Mouse (Mus musculus) right cerebral cortex, postnatal 25 days (tissue): Measurements from ENCODE around the gene Sgms1.
A peak's percentile ranks its signal among the peaks of the same experiment; 100 is the strongest.

ENCODE experiments used
- DNase-seq: peaks from one replicate; pipeline ENCODE4 v3.0.0; 2022

Sgms1 gene

GRCm38 (mm10) chr19:32348955-32349654 lies 40.4 kb downstream of the Sgms1 start:
- DNase-seq = no peak

- no peak for DNase-seq
Measured at GRCm38 (mm10) chr19:32347491-32347890, 42.0 kb downstream of the Sgms1 start.

DNA sequence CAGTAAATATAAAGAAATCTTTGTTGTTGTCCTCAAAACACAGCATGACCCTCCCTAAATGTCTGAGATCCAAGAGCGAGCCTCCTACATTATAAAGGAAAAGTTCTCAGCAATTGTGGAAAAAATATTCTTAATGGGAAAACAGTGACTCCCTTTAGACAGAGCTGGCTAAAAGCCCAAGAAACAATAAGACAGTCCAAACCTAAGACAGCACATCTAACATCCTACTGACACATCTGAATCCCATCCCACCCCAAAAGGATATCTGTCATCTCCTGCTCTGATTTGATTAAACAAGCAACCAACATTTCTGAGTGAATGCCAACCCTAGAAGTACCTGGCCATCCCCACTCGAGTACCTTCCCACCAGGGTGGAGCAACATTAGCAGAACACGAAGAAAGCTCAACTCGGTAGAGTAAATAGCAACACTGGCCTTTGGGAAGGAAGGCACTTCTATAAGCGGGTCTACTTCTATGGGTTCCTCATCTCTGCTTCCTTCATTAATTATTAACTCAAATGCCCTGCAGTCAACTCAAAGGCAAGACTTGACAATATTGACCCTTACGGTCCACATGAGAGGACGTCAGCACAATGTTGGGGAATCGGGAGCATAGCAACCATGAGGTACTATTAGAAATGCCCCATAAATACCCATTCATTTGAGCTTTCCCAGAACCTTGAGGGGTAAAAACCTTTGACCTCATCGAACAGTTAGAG lies 42.7 kb downstream of the Sgms1 start:
- no peak for DNase-seq

DNA sequence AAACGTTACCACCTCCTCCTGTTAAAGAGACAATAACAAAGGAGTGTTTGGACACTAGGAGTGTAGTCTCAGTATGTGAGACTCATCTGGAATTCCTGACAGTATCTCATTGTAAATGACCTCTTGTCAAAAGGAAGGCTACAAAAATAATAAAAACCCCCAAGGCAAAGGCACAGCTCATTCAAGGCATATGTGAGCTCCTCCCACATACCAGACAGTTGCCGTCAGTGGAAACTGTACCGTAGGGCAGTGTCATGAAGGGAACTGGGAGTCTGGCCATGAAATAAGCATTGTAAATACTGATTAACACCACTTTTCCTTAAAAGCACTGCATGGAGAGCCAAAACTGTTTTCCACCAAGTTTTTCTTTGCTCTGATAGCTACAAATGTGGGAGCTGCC lies 43.3 kb downstream of the Sgms1 start:
- DNase-seq = no peak

- DNase-seq = no peak
Measured at GRCm38 (mm10) chr19:32345181-32345745, 44.3 kb downstream of the Sgms1 start.

GRCm38 (mm10) chr19:32344738-32345121 lies 44.8 kb downstream of the Sgms1 start:
- peak; percentile 34 for DNase-seq

DNA sequence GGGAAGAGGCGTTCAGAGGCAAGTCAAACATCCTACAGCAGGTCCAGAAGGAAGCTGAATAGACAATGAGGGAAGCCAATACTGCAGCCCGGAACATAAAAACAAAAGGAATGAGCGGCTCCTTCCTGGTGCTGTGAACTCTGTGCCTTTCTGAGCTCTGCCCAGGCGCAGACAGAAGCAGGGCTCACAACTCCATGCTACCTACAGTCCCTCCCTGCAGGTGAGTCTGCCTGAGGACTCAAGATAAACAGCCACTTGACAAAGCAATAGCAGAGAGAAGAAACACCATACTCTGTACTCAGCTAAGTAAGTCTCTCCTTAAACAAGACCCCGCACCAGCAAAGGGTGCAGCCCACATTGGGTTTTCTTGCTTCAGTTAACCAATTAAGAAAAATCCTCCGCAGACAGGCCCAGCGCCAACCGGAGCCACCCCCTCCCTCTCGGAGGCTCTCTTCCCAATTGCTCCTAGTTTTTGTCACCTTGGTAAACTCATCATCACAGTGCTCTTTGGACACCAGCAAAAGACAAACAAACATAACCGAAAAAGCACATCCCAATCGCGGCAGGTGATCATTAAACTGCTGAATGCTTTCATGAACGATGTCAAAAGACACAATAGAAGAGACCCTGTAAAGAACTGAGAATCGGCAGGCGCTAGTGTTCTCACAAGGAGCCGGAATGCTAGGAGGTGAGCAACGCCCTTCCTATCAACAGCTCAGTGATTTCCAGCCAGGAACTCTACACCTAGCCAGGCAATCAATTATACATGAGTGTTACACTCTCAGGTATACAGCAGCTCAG lies 45.4 kb downstream of the Sgms1 start:
- no peak for DNase-seq

DNA sequence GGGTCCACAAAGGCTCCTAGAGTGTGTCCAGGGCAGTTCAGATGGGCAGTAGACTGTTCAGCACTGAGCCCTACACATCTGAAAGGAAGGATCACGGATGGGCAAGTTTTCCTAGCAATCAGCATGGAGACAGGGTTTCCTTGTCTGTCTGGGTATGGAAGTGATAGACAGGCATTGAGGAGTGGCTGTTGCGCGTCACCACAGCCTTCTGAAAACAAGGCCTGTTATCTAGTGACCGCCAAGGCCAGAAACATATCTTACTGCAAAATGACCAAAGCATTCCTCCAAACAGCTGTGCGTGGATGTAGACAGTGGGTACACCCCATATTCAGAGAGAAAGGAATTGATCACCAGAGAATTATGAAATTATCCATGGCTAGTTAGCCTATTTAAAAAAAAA lies 47.1 kb downstream of the Sgms1 start:
- DNase-seq = no peak

- no peak for DNase-seq
Measured at GRCm38 (mm10) chr19:32341091-32341490, 48.4 kb downstream of the Sgms1 start.

DNA sequence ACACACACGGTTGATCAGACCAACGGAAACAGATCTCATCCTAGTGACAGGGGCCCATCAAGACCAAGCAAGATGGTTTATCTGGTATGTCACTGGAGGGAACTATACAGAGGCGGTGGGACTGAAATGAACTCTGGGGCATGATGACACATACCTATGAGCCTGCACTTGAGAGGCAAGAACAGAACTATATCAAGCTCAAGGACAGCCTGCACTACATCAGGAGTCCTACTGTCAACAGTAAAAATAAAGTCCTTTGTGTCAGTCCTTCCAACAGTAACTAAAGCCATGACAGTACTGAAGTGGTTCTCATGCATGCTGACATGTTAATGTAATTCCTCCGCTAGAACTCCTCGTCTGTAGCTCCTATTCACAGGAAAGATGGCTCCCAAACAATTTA lies 49.3 kb downstream of the Sgms1 start:
- DNase-seq = no peak

- no peak for DNase-seq
Measured at GRCm38 (mm10) chr19:32337708-32338107, 51.8 kb downstream of the Sgms1 start.

DNA sequence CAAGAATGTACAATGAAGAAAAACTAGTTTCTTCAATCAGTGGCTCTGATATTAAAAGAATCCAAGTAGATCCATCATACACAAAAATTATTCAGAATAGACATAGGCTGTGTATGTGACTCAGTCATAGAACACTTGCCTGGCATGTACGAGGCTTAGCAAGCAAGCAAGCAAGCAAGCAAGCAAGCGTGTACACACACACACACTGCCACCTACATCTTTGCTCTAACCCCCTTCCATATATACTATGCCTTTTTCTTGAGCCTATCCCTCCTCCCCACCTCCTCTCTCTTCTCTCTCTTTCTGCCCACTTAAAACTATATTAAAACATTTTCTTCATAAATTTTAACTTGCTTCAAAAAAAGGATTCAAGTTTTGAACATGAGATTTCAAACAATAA lies 54.8 kb downstream of the Sgms1 start:
- DNase-seq = no peak

DNA sequence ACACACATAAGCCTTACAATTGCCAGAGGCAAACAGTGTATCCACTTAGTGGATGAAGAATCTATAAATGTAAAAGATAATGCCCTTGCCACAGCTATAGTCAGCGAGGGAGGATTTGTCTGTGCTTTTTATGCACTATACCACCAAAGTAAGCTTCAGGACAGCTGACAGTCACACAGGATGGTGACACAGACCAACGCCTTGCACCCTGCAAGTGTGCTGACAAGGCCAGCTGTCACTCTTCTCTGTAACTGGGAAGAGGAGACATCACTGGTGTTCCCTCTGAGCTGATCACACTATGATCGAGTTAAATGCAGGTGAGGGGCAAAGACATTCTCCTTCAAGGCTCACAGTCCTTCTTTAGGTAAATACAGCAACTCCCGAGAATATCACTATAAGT lies 56.0 kb downstream of the Sgms1 start:
- no peak for DNase-seq

DNA sequence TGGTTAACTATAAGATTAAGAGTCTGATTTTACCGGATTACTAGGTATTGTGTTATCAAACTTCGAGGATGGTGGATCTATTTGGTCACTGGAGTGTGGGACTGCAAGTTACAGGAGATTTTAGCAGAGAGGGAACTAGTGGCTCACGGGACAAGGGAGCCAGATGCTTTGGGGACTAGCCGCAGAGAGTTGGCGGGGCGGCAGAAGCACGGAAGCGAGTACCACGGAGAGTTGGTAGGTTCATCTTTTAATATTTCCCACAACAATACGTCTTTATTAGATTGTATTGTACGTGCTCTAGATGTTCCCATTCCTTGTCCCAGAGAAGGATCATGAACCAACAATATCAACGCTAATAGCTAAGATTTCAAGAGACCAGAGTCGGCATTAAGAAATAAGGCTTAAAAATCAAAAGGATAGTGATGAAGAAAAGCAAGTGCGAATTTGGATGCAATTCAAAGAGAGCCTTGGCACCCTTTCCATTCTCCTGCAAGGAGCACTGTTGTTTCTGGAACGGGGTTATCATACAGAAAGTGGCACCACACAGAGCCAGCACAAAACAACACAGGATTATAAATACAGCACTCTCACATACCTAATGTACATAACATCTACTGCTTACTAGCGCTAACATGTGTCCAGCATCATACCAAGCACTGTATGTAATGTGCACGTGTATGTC lies 56.6 kb downstream of the Sgms1 start:
- DNase-seq = no peak

- DNase-seq = no peak
Measured at GRCm38 (mm10) chr19:32330231-32330630, 59.3 kb downstream of the Sgms1 start.

GRCm38 (mm10) chr19:32329511-32329910 lies 60.0 kb downstream of the Sgms1 start:
- no peak for DNase-seq

- no peak for DNase-seq
Measured at GRCm38 (mm10) chr19:32328089-32328828, 61.3 kb downstream of the Sgms1 start.

- no peak for DNase-seq
Measured at GRCm38 (mm10) chr19:32326621-32327021, 62.9 kb downstream of the Sgms1 start.

DNA sequence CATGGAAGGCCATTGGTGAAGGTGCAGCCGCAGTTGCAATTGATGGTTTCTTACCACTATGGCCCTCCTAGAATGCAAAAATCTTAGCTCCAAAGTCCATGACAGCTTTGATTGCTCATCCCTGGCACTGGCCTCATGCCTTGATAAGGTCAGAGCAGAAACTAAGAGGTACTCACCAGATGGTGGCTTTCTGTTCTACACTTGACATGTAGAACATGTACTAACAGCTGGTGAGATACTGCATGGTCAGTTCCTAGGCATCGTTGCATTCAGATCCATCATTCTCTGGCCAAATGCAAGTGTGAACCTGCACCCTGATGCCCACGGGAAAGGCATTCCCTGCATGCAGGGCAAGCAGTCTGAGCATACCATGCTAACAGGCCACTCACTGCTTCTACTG lies 63.4 kb downstream of the Sgms1 start:
- no peak for DNase-seq

DNA sequence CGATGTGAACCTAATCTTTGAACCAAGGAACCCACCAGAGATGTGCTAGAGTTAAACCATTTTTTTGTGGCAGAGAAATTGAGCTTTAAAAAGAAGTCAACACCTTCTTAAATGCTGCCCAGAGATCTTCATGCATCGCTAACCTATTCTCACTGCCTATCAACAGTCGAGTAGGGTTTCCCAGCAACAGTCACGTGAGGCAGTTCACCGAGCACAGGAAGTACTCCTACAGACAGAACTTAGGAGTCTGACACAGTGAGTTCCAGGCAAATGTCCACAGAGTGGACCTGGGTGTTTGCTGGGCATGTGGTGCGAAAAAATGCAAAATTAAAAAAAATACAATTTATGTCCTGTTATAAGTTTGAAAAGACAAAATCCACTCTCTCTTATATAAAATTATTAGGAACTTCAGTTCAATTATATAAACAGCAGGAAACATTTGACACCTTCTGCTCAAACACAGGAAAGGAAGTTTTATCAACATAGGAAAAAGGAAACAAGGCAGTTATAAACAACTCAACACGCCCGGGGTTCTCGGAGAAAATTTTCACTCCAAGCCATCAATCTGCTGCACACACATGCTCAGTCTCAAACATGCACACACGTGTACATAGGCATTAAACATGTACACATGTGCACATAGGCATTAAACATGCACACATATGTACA lies 64.3 kb downstream of the Sgms1 start:
- no peak for DNase-seq

GRCm38 (mm10) chr19:32324550-32324949 lies 65.0 kb downstream of the Sgms1 start:
- no peak for DNase-seq

DNA sequence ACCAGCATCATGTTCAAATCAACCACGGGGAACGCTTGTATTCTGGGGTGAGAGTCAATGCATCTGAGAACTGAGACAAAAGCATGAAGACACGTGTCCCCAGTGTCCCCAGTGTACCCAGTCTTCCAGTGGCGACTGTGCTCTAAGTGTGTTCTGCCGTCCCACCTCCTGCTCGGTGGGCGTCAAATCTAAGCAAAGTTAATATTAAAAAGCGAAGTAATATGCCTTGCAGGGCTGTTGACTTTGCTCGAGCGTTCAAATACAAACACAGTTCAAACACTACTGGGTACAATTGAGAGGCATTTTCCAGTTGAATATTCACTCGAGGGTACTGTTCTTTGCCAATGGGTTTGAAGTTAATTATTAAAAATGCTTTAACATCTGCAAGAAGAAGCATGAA lies 66.4 kb downstream of the Sgms1 start:
- DNase-seq = no peak
